Mouse (Mus musculus) megakaryocyte-erythroid progenitor cell, adult 5-6 weeks (primary cell): ENCODE data around the gene Med28. TPM values are rescaled to one million over a fixed set of nuclear protein-coding genes. Genes with fewer than 3 reads are reported as not detected.

ENCODE experiments used
- ATAC-seq: replicated peaks from 2 replicates; pipeline ENCODE4 v1.8.0; 2016; ENCODE audit warnings: mild to moderate bottlenecking, inconsistent platforms; ENCODE audit not compliant: severe bottlenecking, poor library complexity, low FRiP score, low TSS enrichment
- total RNA-seq, 2 experiments: library from RNA; stranded (forward) in 1 of 2; stranded (reverse) in 1 of 2; fragments of 200-1000, 215-1000 nt in 1 of 2; fragments of >200 nt in 1 of 2; fragmentation: Nextera tagmentation in 1 of 2; gene quantifications; 2 replicates each; pipeline ENCODE4 v1.2.3; 2014 to 2017

Med28 gene
- total RNA-seq, 2 experiments from 2014 or later: 37.2 to 96.1 TPM

- no peak for ATAC-seq
These were observed 22.5 kb upstream of the Med28 start for GRCm38 (mm10) chr5:45497564-45497963.

- ATAC-seq: no peak
These were observed 10.0 kb upstream of the Med28 start for GRCm38 (mm10) chr5:45510071-45510470.

GRCm38 (mm10) chr5:45512908-45513307, 7.1 kb upstream of the Med28 start:
- ATAC-seq: no peak

GRCm38 (mm10) chr5:45513511-45513910, 6.5 kb upstream of the Med28 start:
- ATAC-seq: no peak

GRCm38 (mm10) chr5:45514599-45514998, 5.4 kb upstream of the Med28 start:
- no peak for ATAC-seq

- ATAC-seq: no peak
These were observed 4.8 kb upstream of the Med28 start for GRCm38 (mm10) chr5:45515151-45515743.

GRCm38 (mm10) chr5:45520809-45521110, 731 bp downstream of the Med28 start:
- ATAC-seq: no peak; the same call in 1 of the 2 replicates

GRCm38 (mm10) chr5:45521601-45522000, 1.6 kb downstream of the Med28 start:
- no peak for ATAC-seq

- no peak for ATAC-seq
These were observed 5.1 kb downstream of the Med28 start for GRCm38 (mm10) chr5:45525101-45525500.

GRCm38 (mm10) chr5:45526338-45526737, 6.3 kb downstream of the Med28 start:
- ATAC-seq: no peak

GRCm38 (mm10) chr5:45529696-45530095, 9.7 kb downstream of the Med28 start:
- ATAC-seq: peak; percentile 71

- peak; percentile 91 for ATAC-seq
These were observed 14.5 kb downstream of the Med28 start for GRCm38 (mm10) chr5:45534319-45535098.

GRCm38 (mm10) chr5:45535177-45535576, 15.1 kb downstream of the Med28 start:
- no peak for ATAC-seq

GRCm38 (mm10) chr5:45539502-45539901, 19.5 kb downstream of the Med28 start:
- no peak for ATAC-seq

GRCm38 (mm10) chr5:45543374-45543773, 23.3 kb downstream of the Med28 start:
- no peak for ATAC-seq

- no peak for ATAC-seq
These were observed 29.6 kb downstream of the Med28 start for GRCm38 (mm10) chr5:45549586-45549985.

- no peak for ATAC-seq
These were observed 44.0 kb downstream of the Med28 start for GRCm38 (mm10) chr5:45564054-45564453.

GRCm38 (mm10) chr5:45565829-45566228, 45.8 kb downstream of the Med28 start:
- no peak for ATAC-seq

- ATAC-seq: no peak
These were observed 52.8 kb downstream of the Med28 start for GRCm38 (mm10) chr5:45572816-45573215.

- ATAC-seq: no peak
These were observed 56.7 kb downstream of the Med28 start for GRCm38 (mm10) chr5:45576716-45577115.

- no peak for ATAC-seq
These were observed 57.3 kb downstream of the Med28 start for GRCm38 (mm10) chr5:45577376-45577775.
